Mouse (Mus musculus) central nervous system, embryonic 18 days (tissue): ENCODE measurements around the gene Txndc15. TPM values are rescaled to one million over a fixed set of nuclear protein-coding genes. Genes with fewer than 3 reads are reported as not detected.

Experiments used
- polyA plus RNA-seq: library from polyadenylated mRNA; depleted of rRNA; stranded (reverse); fragments of >200 nt; gene quantifications from 2 replicates; pipeline ENCODE4 v1.2.3, GENCODE M21; 2012; rRNA removed

The Txndc15 gene
- polyA plus RNA-seq: 76.5 and 82.5 TPM in 2 replicates

DNA sequence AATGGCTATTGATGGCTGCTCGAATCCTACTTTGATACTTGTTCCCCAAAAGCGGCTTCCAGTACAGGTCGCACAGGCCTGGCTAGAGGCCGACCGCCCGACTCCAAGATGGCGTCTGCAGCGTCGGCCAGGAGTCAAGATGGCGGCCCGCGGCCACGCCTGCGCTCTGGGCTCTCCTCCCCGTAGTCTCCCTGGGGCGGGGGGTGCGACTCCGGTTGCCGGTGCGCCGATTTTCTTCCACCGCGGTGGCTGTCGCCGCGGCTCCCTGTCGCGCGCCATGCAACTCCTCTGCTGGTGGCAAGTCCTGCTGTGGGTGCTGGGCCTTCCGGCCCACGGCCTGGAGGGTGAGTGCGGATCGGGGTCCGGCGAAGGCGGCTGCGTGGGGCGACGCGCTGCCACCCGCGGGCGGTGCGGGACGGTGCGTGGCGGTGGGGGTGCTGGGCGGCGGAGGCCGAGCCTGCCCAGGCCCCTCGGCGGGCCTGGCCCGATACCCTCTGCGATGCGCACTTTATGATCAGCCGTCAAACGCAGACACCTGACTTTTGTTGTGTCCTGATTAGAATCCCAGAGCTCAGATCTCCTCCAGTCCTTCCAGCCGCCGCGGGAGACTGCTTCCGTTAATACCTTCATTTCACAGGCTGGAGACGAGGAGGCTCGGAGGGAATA, at the start of gene Txndc15:
Txndc15 (plus strand) TSS at position 150 of the 666 bp plus-strand sequence.

DNA sequence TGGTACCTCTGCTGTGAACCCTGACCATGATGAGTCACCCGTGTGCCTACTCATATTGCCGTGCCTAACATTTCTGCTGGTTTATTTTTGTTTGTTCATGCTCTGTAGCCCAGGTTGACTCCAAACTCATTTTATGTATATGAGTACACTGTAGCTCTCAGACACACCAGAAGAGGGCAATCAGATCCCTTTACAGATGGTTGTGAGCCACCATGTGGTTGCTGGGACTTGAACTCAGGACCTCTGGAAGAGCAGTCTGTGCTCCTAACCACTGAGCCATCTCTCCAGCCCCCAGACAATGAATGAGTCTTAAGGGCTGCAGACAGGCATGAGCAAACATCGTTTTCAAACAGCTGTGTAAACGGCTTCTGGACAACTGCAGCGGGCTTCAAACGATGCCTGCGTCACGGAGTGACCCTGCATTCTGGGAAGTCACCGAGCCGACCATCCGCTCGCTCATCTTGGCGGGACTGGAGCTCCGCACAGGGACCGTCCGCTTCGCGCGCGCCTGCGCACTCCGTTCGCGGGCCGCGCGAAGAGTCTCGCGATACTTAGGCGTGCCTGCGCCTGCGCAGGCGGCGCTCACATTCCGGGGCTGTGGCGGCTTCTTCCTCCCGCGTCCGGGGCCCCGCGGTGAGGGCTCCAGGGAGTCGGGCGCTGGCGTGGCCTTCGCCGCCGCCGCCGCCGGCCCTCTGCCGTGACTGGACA, 21.8 kb upstream of the Txndc15 start, which contains the start of gene B230219D22Rik:
B230219D22Rik (plus strand) TSS at position 590 of the 708 bp plus-strand sequence.

DNA sequence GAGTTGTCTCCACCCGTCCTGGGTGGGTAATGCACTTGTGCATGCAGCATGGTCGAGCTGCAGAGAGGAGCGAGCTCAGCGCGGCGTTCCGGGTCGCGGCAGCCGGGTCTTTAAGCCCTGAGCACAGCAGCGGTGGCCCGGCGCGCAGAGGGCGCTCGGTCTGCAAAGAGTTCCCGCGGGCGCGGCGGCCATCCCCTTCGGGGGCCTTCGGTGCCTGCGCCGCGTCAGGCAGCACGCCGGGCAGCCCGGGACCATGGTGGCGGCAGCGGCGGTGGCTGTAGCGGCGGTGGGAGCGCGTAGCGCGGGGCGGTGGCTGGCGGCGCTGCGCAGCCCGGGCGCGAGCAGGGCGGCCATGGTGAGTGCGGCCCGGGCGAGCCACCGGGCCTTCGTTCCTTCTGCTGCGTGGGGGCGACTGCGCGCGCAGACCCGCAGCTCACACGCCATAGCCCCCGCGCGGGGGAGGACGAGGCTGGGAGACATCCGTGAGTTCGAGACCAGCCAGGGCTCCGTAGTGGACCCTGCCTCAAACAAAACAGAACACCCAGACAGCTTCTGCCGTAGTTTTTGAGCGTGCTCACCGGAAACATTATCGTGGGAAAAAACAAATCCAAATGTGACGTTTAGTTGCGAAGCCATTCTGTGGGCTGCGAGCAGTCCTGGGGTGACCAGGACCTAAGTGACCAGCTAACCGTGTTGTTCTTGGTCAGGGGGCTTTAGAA, 12.8 kb downstream of the Txndc15 start, which contains the start of gene Pcbd2:
Pcbd2 (plus strand) TSS at position 249 of the 719 bp plus-strand sequence.

Other genes starting within 250 kb of the Txndc15 start
- gene Dbn1, start 226.5 kb upstream of the Txndc15 start, polyA plus RNA-seq: 586 and 690 TPM in 2 replicates
- gene Pdlim7, start 201.0 kb upstream of the Txndc15 start, polyA plus RNA-seq: 105 and 118 TPM in 2 replicates
- gene Dok3, start 185.4 kb upstream of the Txndc15 start, polyA plus RNA-seq: 13.9 and 15.9 TPM in 2 replicates
- 90.3 and 94.8 TPM in 2 replicates for gene Ddx41, start 178.0 kb upstream of the Txndc15 start, polyA plus RNA-seq
- gene Fam193b, start 143.5 kb upstream of the Txndc15 start, polyA plus RNA-seq: 137 and 144 TPM in 2 replicates
- 133 and 139 TPM in 2 replicates for gene Tmed9, start 140.9 kb upstream of the Txndc15 start, polyA plus RNA-seq
- 48.9 and 49.4 TPM in 2 replicates for gene B4galt7, start 114.8 kb upstream of the Txndc15 start, polyA plus RNA-seq
- 89.9 and 91.4 TPM in 2 replicates for gene Caml, start 91.6 kb upstream of the Txndc15 start, polyA plus RNA-seq
- gene Ddx46, start 79.6 kb upstream of the Txndc15 start, polyA plus RNA-seq: 50.6 and 54.7 TPM in 2 replicates
- gene B230219D22Rik, start 21.5 kb upstream of the Txndc15 start, polyA plus RNA-seq: 96.6 and 98.4 TPM in 2 replicates
- gene Pcbd2, start 12.7 kb downstream of the Txndc15 start, polyA plus RNA-seq: 24.4 and 27.6 TPM in 2 replicates
- gene Catsper3, start 69.9 kb downstream of the Txndc15 start, polyA plus RNA-seq: 0.17 and 0.25 TPM in 2 replicates
- 0.52 and 0.63 TPM in 2 replicates for gene Pitx1, start 121.5 kb downstream of the Txndc15 start, polyA plus RNA-seq